Mouse (Mus musculus) layer of hippocampus, postnatal 25 days (tissue): ENCODE data around the gene Snrpd3. TPM values are rescaled to one million over a fixed set of nuclear protein-coding genes. Genes with fewer than 3 reads are reported as not detected.

Experiments
- DNase-seq, 2 experiments: peaks; one replicate each; pipeline ENCODE4 v3.0.0; 2022; ENCODE audit warnings: mixed read lengths in 2 of 2, low spot score in 1 of 2; ENCODE audit errors: extremely low spot score in 1 of 2
- total RNA-seq, 2 experiments: library from RNA; stranded (reverse); gene quantifications; 2 replicates each; pipeline ENCODE4 v1.2.3; 2021

Snrpd3 gene
- total RNA-seq, 2 experiments from 2014 or later, result 70.6 to 77.7 TPM

DNA sequence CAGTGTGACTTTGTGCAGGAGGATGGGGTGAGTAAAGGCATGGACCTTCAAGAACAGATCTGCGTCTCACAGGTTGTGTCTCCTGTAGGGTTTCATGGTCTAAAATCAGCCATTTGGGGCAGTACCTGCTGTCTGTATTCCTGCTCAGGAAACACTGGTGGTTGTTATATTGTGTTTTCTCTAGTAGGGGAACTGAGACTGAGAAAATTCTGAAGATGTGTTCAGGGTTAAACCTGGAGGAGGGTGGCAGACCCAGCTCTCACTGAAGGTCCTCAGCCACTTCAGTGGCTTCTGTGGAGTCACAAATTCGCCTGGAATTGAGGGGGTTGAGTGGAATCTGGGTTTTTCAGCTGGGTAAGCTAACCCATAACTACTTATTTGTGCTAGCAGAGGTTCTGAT is 13.0 kb downstream of the Snrpd3 start:
- no peak for DNase-seq

DNA sequence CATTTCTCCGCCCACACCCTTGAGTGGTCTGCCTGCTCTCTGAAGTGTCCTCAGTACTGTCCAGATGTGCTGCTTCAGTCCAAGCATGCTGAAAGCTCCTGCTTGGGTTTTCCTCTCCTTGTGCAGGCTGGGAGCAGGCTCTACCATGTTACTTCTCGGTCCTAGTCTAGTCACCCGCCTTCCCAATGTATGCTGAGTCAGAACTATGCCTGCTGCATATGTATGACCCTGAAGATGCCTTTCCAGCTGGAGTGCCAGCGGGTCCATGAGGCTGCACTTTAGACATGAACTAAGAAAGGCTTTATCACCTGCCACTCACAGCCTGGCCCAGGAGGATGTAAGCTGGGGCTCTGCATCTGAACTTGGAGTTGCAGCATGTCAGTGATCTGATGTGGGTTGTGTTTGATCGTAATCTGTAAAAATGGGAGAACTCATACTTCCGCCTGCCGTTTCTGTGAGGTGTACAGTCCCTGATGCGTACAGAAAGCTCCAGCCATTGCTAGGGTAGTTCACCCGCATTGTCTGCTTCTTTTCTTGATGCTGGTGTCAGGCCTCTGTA is 14.3 kb downstream of the Snrpd3 start:
- DNase-seq, result no peak

DNA sequence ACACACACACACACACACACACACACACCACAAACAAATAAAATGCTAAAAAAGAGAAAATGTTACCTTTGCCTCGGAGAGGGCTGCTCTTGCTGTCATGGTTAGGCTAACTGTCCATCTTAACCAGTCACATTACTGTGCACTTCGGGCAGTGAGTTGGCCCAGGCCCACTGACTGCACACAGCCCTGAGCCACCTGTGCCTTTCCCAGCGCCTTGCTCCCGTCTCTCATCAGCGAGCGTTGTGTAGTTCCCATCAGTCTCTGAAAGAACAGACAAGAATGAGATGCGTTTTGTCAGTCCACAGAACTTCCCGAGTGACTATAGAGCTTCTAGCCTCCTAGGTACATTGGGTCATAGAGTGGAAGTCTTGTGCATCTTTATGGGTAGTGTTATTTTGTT is 16.9 kb downstream of the Snrpd3 start:
- no peak for DNase-seq

DNA sequence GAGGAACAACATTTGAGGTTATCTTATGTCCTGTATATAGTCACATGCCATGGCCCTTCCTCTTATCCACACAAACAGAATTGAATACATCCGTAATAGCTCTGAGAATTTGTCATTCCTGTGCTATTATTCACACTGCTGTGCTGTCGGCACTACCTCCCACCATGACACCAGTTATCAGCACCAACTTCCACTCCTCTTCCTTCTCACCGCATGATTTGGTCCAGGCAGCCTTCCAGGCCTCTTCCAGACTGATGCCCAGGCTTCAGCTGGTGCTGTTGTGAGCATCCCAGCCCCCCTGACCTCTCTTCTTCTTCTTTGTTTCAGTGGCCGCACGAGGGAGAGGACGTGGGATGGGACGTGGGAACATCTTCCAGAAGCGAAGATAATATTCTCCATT is 17.6 kb downstream of the Snrpd3 start:
- DNase-seq, result no peak

DNA sequence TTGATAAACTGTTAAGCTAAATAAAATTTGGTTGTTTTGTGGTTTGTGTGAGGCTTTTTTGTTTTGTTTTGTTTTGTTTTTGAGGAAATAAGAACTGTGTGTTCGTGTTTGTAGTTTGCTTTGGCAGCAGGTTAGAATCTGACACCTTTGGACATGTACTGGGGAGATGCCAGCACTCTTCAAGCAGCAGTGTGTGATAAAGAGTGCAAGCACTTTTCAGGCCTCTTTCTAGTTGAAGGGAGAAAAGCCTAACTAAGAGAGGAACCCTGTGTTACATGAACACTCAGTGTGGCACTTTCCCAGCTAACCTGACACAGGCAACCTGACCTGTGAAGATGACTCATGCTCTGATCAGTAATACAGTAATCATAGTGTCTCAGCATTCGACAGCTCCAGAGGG is 18.1 kb downstream of the Snrpd3 start:
- no peak for DNase-seq

DNA sequence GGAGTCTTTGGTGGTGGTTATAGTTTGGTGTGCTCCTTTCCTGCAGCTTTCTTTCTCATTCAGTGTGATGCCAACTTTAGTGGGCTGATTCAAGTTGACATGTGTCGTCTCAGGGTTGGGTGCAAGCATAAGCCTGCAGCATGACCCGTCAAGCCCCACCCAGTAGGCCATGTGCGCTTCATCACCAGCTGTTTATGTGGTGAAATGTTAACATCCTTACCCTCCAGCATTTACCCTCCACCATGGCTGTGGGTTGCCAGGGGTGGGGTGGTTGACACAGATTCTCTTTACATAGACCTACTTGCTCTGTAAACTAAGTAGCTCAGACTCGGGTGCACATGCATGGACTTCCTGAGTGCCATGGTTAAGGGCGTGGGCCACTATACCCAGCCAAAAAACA is 18.8 kb downstream of the Snrpd3 start:
- no peak for DNase-seq

DNA sequence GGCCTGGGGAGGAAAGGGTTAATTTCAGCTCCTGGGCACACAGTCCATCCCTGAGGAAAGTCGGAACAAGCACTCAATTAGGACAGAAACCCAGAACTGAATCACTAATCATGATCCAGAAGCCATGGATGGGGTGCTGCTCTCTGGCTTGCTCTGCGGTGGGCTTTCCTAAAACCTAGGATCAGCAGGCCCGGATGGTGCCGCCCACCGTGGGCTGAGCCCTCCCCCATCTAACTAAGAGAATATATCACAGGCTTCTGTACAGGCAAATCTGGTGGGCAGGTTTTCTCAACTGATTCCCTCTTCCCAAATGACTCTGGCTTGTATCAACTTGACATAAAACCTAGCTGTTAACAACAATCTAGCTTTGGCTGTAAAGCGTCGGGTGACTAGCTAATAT is 30.6 kb downstream of the Snrpd3 start:
- no peak for DNase-seq

DNA sequence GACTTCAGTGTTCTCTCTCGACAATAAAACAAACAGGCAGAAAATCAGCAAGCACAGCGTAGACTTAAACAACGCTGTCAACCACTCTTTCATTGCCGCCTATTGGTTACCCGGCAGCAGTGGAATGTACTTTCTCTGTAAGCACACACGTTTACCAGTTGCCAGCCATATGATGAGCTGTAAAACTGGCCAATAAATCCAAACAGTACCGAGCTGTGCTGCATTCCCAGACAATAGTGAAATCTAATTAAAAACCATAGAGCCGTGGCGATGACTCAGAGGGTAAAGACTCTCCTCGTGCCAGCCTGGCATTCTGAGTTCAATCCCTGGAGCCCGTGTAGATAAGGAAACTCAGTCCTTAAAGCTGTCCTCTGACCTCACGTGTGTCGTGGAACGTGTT is 31.1 kb downstream of the Snrpd3 start:
- no peak for DNase-seq

DNA sequence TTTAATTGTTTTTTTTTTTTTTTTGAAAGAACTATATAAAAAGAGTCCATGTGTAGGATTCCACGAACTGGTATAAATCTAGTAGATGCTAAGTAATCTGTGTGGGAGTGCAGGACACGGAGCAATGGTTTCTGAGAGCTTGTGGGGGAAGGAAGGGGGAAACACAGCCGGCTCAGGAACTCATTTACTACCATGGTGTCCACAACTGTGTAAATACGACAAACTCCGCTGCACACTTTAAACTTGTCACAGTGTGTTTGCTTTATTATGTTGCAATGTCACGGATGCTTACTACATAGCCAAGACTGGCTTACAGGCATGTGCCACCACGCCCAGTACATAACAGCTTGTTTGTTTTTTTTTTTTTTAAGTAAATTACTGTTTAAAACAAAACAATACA is 32.5 kb downstream of the Snrpd3 start:
- no peak for DNase-seq

DNA sequence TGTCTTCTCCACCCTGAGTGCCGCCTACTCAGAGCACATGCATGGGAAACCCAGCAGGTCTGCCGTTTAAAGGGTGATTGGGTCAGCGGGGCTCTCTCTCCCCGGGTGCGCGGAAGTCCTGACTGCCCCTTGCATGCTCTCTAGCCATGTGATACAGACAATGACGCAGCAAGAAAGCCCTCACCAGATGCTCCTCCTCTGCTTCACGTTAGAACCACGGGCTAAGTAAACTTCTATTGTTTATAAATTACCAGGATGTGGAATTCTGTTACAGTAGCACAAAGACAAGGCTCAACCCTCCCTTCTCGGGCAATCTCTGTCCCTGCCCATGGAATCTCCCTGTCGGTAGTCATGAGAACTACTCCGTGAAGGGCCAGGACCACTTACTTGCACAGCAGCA is 33.8 kb downstream of the Snrpd3 start:
- no peak for DNase-seq

DNA sequence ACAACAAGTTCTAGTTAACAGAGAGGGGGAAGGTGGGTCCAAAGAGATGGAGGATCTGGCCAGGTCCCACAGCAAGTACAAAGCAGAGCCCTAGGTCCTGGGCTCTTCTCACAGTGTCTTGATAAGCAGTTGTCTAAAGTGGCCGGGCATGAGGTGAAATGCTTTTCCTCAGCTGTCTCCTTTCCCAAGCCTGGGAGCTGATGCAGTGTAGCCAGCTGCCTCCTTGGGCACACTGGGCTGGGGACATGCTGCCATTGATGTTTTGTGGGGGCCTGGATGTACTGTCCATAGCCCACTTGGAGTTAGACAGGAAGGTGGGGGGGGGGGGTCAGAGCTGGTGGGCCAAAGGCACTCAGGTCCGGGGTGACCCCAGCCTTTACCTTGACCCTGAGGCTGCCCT is 34.8 kb downstream of the Snrpd3 start:
- DNase-seq, result no peak

DNA sequence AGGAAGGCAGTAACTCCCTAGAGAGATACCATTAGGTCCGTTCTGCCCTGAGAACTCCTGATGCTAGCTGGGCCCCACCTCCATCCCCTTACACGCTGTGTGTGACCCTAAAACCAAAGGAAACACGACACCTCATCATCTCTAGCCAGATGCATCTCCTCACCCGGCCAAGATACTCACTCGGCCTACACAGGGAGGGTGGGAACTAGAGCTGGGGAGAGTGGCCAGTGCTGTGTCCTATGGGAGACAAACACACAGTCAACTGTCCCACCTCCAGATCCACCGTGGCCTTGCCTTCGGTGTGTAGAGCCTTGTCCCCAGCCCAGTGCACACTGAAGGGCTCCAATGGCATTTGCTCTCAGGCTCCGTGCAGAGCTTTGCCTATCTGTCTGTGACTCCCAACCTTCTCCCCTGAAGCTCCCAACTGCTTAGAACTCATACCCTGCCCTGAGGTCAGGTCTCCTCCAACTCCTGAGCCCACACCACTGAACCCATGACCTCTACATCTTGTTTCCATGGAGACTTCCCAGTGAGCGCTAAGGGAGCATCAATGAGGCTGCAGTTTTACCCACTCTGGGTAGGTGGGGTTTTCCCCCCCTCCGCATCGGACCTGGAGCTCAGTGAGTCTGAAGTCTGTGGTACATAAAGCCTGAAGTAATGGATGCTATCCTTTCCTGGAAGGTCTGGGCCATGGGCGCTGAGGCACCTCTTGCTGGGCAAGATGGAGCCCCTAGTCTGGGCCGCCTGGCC is 35.5 kb downstream of the Snrpd3 start:
- DNase-seq, result no peak

DNA sequence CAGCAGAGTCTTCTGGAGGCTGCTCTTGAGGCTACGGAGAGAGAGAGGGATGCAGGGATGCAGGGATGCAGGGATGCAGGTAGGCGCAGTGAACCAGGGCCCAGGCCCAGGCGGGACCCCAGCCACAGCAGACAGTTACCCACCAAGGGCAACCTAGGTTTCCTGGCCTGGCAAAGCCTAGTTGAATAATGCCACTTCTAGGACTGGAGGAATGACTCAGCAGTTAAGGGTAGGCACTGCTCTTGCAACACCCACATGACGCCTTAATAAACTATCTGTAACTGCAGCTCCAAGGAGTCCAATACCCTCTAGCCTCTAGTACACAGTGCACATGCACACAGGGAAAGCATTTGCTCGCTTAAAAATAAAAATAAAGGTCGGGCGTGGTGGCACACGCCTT is 36.7 kb downstream of the Snrpd3 start:
- DNase-seq, result no peak

DNA sequence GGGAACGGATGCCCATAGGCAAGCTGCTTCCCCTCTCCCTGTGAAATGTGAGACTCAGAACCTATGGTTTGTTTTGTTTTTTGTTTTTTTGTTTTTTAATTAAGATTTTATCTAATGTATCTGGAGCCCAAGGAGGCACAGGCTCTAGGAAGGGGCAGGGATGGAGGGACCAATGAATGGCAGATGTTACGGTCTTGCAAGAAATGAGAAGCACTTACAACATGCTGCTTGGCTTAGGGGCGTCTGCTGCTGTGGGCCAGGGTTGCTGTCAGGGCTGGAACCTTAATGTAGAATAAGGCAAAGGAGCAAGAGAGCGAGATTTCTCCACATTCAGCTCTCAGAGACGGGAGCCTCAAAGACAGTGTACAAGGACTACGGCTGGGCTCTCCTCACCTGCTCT is 38.2 kb downstream of the Snrpd3 start:
- no peak for DNase-seq

DNA sequence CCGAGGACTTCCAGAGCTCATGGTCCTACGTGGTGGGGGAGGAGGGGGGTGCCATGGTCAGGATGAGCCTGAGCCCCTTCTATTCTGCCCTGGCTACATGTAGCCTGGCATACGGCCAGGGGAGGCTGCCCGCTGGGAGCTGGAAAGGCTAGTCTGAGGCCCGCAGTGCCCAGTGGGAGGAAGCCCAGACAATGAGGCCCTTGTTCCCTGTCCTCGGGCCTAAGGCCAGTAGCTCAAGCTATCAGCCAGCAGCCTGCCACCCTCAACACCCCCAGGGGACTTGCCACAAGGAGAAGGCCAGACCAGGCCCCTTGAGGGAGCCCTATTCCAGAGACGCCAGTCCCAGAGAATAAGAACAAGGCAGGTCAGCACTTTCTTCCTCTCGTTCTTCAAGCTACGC is 38.7 kb downstream of the Snrpd3 start:
- peak; percentile 42 to 58 for DNase-seq

DNA sequence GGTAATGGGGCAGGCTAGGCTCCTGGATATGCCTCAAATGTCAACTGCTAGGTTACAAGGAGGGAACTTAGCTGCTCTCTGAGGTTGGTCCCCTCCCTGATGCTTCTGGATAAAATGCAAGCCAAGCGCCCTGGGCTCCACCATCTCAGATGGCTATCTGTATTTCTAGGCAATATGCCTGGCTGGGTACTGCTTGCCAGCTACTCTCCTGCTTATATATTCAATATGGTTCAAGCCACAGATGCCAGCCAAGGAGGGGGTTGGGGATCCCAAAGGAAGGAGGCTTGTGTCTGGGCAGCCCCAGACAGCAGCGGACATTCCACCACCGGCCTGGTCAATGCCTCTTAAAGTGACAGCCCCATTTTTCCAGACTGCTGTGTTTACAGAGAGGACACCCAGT is 41.2 kb downstream of the Snrpd3 start:
- no peak for DNase-seq

DNA sequence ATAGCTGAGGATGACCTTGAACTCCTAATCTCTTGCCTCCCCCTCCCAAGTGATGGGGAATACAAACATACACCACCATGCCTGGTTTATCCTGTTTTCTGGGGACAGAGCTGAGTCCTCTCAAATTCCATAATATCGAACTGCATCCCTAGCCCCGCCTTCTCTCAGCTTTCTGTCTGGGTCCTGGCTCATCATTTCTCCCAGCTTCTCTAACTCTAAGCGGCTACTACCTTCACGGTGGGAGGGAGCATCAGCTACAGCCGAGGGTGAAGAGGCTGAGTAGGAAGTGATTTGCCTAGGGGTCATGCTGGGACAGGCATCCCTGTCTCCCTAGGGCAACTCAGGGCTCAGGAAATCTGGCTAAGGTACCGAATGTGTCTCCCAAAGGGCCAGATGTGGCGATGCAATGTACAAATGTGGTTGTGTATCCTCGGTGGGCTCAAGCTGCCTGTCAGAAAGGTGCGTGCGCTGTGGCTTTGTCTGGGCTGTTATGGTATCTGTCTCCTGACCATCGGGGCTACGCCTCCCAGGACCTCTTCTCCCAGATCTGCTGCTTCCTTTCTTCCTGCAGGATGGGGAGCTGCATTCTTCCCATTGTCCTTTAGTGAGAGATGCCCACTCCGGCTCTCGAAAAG is 41.8 kb downstream of the Snrpd3 start:
- DNase-seq, result no peak

DNA sequence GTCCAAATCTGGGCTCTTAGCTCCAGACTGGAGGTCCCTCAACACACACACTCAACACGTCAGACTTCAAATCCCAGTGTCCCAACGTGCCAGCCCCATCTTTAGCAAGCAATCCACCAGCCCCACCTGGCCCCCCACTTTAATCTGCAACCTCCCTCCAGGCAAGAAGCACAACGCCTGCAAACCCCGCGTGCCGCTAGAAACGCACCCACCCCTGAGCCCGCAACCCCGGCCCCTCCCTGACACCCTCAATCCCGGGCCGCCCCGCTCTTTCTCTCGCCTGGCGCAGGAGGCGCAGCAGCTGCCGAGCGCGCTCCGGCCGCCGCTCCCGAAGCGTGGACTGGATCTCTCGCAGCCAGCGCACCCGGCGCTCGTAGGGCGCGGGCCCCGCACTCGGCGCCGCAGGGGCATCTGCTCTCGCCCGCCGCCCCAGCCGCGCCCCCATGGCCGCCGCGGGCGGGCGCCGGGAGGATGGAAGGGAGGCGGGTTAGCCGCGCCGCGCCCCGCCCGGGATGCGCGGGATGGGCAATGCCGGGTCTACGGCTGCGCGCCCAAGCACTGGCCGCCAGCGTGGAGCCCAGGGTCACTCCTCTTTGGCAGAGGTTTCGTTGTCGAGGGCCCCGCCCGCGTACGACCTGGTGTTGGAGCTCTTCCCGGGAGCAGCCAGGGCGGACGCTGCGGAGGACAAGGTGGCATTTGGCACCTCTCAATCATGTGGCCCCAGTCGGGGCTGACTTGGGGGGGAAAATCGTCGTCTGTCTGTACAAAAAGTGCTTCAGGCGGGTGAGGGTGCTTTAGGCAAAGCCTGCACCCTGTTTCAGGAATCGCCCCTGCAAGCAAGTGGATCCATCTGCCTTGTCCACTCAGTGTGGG is 42.6 kb downstream of the Snrpd3 start, which contains the start of gene Lrrc75b:
TSS of gene Lrrc75b (minus strand) at position 655 of the 873 bp plus-strand sequence.
- peak; percentile 25 to 30 for DNase-seq

DNA sequence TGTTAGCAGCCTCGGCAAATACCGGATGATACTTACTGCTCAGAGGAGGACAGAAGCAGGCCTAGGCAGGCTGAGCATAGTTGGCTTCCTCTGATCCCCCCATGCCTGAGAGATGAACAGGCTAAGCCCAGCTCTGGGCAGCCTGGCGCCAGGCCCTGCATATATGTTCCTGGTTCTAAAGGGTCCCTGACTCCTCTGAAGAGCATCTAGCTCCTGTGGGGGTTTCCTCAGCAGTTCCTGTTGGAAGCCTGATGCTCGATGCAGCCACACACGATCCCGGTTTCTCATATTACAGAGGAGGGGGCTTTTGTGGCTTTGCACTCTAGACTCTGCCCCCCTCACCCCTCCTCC is 43.2 kb downstream of the Snrpd3 start:
- DNase-seq, result no peak

DNA sequence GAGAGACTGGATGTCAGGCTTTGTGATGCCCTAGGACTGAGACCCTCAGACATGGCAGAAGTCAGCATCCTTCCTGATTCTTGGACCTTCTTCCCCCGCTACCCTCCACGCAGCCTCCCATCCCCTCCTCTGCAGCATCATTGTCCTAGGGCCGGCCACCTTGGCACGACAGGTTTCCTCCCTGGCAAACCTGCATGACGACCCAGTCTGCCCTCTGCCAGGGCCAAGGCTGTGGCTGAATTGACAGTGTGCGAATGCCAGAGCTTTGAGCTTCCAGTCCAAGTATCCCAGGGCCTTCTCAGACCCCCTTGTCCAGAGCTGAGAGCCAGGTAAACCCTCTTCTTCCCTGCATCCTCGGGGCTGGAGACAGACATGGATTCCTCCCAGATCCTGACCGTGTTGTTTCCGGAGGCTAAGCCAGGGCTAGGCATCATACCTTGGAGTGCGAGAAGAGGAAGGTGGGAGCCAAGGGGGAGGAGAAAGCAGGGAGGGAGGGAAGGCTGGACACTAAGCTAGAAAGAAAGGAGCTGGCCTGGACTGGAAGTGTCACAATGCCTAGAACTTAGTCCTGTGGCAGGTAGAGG is 43.8 kb downstream of the Snrpd3 start, which contains the start of gene Ggt1:
TSS of gene Ggt1 (plus strand) at position 534 of the 584 bp plus-strand sequence.
- DNase-seq, result no peak

DNA sequence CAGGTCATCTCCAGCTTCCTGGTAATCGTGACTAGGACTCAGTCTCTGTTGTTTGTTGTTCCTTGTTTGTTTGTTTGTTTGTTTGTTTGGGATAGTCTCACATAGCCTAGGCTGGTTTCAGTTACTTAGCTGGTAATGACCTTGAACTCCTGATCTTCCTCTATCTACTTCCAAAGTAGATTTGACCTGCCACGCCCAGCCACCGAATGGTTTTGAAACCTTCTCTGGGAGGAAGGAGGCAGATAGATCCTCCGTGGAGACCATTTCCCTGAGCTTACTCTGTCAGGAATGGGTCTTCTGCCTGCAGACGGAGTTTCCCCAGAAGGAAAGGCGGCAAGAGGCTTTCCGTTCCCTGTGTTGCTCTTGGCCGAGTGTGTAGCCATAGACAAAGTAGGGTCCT is 45.2 kb downstream of the Snrpd3 start:
- DNase-seq, result no peak
